Mouse (Mus musculus) adrenal gland, postnatal 25 days (tissue): ENCODE measurements around the gene Hist1h2bq. TPM values are rescaled to one million over a fixed set of nuclear protein-coding genes. Genes with fewer than 3 reads are reported as not detected.
"Not testable (repeated sequence)": the region's sequence is repeated elsewhere in the genome, so short reads cannot be mapped to it uniquely, and the experiment has no call there.

Source experiments
- DNase-seq: peaks from one replicate; pipeline ENCODE4 v3.0.0; 2021; ENCODE audit warnings: mixed read lengths
- long read RNA-seq: library from polyadenylated mRNA; stranded (forward); transcript quantifications from one replicate; pipeline ENCODE4 v2.0.0, GENCODE M21; 2021
- total RNA-seq: library from RNA; stranded (reverse); gene quantifications from 2 replicates; pipeline ENCODE4 v1.2.3, GENCODE M21; 2021

Hist1h2bq gene
- total RNA-seq = 40.4 and 87.7 TPM in 2 replicates
- long read RNA-seq, partial matches to known transcripts = 0 of 2 reads
- long read RNA-seq, other reads (novel, unspliced or antisense) = 2 of 2 reads

- DNase-seq = not testable (repeated sequence)
These were observed at the start of gene Hist1h2bq, which contains the start of gene Hist1h2ao for GRCm38 (mm10) chr13:21810073-21810472. Gene Hist1h2bq (minus strand): TSS chr13:21810197. Gene Hist1h2ao (plus strand): TSS chr13:21810465.

GRCm38 (mm10) chr13:21855698-21856162, 45.7 kb upstream of the Hist1h2bq start:
- peak; percentile 14 for DNase-seq

- DNase-seq = peak; percentile 75
These were observed 45.1 kb upstream of the Hist1h2bq start for GRCm38 (mm10) chr13:21855146-21855545.

DNA sequence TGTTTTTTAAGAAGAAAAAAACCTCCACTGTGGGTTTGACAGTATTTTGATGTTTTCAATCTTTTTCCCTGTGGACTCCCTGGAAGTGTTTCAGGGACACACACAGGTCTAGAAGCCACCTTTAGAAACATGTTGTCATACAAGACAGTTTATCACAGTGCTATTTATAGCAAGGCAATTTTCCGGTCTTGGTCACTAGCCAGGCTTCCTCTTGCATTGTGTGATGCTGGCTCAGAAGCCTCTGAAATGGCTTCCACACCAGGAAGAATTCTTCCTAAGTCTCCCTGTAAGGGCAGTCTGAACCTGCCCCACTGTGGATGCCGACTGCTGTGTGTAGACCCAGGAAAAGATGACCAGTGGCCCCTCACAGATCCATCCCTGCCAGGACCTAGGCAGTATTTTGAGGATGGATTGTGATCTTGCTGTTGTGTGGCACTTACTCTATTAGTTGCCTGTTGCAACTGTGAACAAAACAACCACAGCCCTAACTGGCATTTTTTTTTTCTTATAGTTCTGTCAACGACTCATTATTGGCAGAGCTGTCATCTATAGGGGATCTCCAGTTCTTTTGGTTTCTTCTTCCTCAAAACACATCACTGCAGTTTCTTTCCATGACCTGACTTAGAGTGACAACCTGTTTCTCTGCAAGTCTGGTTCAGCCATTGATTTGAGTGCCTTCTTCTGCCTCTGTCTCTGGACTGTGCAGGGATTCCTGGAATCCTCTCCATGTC, 42.4 kb upstream of the Hist1h2bq start:
- DNase-seq = no peak

GRCm38 (mm10) chr13:21850696-21851095, 40.7 kb upstream of the Hist1h2bq start:
- not testable (repeated sequence) for DNase-seq

- DNase-seq = no peak
These were observed 37.9 kb upstream of the Hist1h2bq start for GRCm38 (mm10) chr13:21847883-21848282.

DNA sequence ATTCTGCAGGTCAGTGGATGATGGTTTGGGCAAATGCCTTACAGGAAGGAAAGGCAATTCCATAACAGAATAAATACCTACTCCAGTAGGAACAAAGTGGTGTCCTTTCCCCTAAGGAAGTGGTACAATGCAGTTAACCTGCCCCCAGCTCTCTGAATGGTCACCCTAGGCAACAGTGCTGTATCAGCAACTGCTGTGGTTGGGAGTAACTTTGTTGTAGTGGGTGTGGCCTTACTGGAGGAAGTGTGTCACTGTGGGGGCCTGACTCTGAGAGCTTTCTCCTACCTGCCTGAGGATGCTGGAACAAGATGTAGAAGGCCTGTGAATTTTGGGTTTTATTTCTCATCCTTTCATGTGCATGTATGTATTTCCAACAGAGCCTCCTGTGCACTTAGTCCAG, 36.4 kb upstream of the Hist1h2bq start:
- DNase-seq = not testable (repeated sequence)

DNA sequence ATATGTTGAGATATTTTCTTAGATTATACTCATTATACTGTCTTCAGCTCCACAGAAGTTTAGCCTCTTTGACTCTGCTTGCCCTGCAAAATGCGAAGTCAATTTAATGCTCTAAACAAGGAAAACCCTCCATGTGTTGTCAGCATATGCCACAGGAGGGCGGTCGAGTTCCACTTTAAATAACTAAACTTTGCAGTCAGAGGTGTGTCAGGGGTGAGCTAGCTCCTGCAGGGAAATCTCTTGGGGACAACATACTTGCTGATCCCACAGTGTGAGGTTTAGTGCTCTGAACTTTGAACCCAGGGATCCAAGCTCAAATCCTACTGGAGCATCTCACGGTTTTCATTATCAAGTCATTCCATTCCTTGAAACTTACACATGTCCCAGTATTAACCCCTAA, 30.5 kb upstream of the Hist1h2bq start:
- not testable (repeated sequence) for DNase-seq

DNA sequence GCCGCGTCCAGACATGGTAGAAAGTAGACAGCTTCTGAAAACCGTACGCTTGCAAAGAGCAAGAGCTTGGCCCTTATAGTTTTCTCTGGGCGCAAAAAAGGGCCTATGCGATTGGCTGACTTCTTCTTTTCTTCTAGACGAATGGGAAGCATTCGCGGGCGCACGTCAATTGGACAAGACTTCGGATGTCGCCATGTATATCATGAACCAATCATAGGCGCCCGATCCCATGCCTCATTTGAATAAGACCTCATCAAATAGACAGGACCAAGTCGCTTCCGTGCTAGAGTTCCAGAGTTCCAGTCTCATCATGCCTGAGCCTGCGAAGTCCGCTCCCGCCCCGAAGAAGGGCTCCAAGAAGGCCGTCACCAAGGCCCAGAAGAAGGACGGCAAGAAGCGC, 23.5 kb upstream of the Hist1h2bq start, which contains the start of the genes Hist1h2ap and Hist1h2br:
TSS of gene Hist1h2ap (minus strand) at position 47 of the 400 bp plus-strand sequence.
TSS of gene Hist1h2br (plus strand) at position 283 of the 400 bp plus-strand sequence.
- DNase-seq = not testable (repeated sequence)

GRCm38 (mm10) chr13:21831418-21832394, 21.7 kb upstream of the Hist1h2bq start, which contains the start of gene Hist1h4n:
Gene Hist1h4n (minus strand): TSS chr13:21832196.
- DNase-seq = not testable (repeated sequence)

- DNase-seq = no peak
These were observed 20.3 kb upstream of the Hist1h2bq start for GRCm38 (mm10) chr13:21830344-21830743.

DNA sequence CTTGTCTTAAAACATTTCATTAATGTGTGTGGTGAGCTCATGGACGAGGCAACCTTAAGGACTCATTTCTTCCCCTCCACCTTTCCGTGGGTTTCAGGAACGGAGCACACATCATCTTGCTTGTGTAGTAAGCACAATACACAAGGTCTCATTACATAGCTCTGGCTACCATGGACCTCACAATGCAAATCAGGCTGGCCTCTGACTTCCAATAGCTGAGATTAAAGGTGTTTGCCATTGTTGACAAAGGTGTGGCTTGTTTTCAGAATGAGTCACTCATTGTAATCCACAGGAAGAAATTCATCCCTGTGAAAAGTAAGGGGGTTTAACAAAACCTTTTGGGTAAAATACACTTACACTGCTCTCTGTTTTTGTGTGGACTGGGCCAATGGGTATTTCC, 18.5 kb upstream of the Hist1h2bq start:
- no peak for DNase-seq

- DNase-seq = not testable (repeated sequence)
These were observed 10.3 kb upstream of the Hist1h2bq start for GRCm38 (mm10) chr13:21820082-21820890.

GRCm38 (mm10) chr13:21812092-21812491, 2.1 kb upstream of the Hist1h2bq start:
- not testable (repeated sequence) for DNase-seq

GRCm38 (mm10) chr13:21811539-21811938, 1.5 kb upstream of the Hist1h2bq start, which contains the start of gene Hist1h4m:
Gene Hist1h4m (plus strand): TSS chr13:21811746.
- DNase-seq = peak; percentile 38

GRCm38 (mm10) chr13:21811074-21811473, 1.1 kb upstream of the Hist1h2bq start:
- not testable (repeated sequence) for DNase-seq

GRCm38 (mm10) chr13:21803058-21803457, 6.9 kb downstream of the Hist1h2bq start:
- DNase-seq = not testable (repeated sequence)

GRCm38 (mm10) chr13:21797163-21797562, 12.8 kb downstream of the Hist1h2bq start:
- not testable (repeated sequence) for DNase-seq

- no peak for DNase-seq
These were observed 14.4 kb downstream of the Hist1h2bq start for GRCm38 (mm10) chr13:21795584-21795983.

DNA sequence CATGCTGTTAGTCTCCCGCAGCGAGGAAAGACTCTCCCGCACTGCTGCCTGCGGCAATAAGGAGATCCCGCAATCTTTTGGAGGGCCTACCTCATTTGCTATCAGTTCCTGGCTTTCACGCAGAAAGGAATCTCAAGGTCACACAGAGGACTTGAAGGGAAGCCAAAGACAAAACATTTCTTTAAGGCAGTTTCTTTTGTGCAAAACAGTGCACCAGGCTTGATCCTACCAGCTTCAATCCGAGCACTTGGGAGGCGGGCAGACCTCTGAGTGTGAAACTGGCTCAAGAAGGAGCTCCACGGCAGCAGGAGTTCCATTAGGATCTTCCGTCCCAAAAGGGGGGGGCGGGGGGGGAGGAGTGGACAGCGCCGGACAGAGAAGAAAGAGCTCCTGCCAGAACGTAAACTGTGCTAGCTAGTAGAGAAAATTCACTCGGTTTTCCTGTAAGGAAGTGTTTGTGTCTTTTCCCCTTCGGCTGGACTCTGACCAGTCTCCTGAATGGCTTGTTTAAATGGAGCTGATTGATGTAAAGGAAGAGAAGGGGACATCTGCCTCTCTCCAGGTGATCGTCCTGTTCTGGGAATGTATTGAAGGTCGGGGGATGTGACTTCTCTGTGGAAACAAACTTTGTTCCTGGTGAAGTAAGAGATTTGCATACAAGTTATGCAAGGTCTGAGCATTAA, 19.3 kb downstream of the Hist1h2bq start:
- no peak for DNase-seq

GRCm38 (mm10) chr13:21789925-21790324, 20.1 kb downstream of the Hist1h2bq start:
- DNase-seq = no peak
